Mouse (Mus musculus) lung, adult 2 months (tissue): ENCODE measurements around the gene Mvp.

Source experiments
- CTCF ChIP-seq: fragments of 200-500 bp; IDR thresholded peaks from 2 replicates; pipeline ENCODE4 v1.5.1; 2011; ENCODE audit warnings: mild to moderate bottlenecking, low read length, control low read depth; ENCODE audit not compliant: insufficient read depth
- POLR2A ChIP-seq: fragments of 200-500 bp; IDR thresholded peaks from 2 replicates; pipeline ENCODE4 v1.6.1; 2011; ENCODE audit warnings: low read depth, mild to moderate bottlenecking, control low read depth, low read length, borderline replicate concordance; ENCODE audit errors: extremely low read depth

DNA sequence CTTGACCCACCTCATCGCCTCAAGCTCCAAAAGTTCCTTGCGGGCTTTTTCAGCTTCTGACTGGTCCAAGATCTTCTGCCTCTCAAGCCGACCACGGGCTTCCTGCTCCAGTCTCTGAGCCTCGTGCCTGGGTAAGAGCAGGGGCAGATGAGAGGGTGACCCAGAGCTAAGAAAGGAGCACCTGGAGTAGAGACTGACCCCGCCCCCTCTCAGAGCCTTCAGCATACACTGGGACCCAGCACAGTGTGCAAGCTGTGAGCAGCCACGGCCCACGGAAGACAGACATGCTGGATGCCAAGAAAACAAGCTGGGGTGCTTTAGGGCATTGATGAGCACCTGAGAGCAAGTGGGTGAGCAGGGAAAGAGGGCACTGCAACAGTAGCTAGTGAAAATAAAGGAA lies 25.6 kb downstream of the Mvp start:
- no peak for TF ChIP-seq CTCF
- no peak for TF ChIP-seq POLR2A
